Mouse (Mus musculus): ENCODE data around the gene Olfr679. TPM values are rescaled to one million over a fixed set of nuclear protein-coding genes. Genes with fewer than 3 reads are reported as not detected.
"Not testable (repeated sequence)": the region's sequence is repeated elsewhere in the genome, so short reads cannot be mapped to it uniquely, and the experiment has no call there.

Olfr679 gene
- polyA plus RNA-seq (2017; shearing (Covaris generic)): not detected

- ATAC-seq: no peak
These were observed at the start of gene Olfr679 for GRCm38 (mm10) chr7:105080905-105081304. Gene Olfr679, plus strand, starts transcription at chr7:105081205.

GRCm38 (mm10) chr7:105032398-105032797 is 48.6 kb upstream of the Olfr679 start, which contains the start of gene Olfr676:
Gene Olfr676, plus strand, starts transcription at chr7:105032698.
- ATAC-seq: no peak

GRCm38 (mm10) chr7:105033836-105034235 is 47.2 kb upstream of the Olfr679 start:
- not testable (repeated sequence) for ATAC-seq

GRCm38 (mm10) chr7:105058951-105059350 is 22.1 kb upstream of the Olfr679 start:
- ATAC-seq: no peak

GRCm38 (mm10) chr7:105064175-105064574 is 16.8 kb upstream of the Olfr679 start, which contains the start of gene Olfr678:
Gene Olfr678, plus strand, starts transcription at chr7:105064475.
- ATAC-seq: no peak

GRCm38 (mm10) chr7:105092717-105093116 is 11.7 kb downstream of the Olfr679 start, which contains the start of gene Olfr680-ps1:
Gene Olfr680-ps1, minus strand, starts transcription at chr7:105092817.
- not testable (repeated sequence) for ATAC-seq

- no peak for ATAC-seq
These were observed 35.5 kb downstream of the Olfr679 start, which contains the start of gene Olfr681 for GRCm38 (mm10) chr7:105116536-105116935. Gene Olfr681, plus strand, starts transcription at chr7:105116836.

Other genes with a start within 250 kb of the Olfr679 start
- gene Usp17lb, start 238.6 kb upstream of the Olfr679 start, polyA plus RNA-seq (2017; shearing (Covaris generic)): not detected
- not detected for gene Usp17la, start 224.2 kb upstream of the Olfr679 start, polyA plus RNA-seq (2017; shearing (Covaris generic))
- gene Olfr665, start 203.2 kb upstream of the Olfr679 start, polyA plus RNA-seq (2017; shearing (Covaris generic)): not detected
- gene Olfr666, start 185.3 kb upstream of the Olfr679 start, polyA plus RNA-seq (2017; shearing (Covaris generic)): not detected
- gene Olfr667, start 159.7 kb upstream of the Olfr679 start, polyA plus RNA-seq (2017; shearing (Covaris generic)): not detected
- gene Olfr668, start 153.1 kb upstream of the Olfr679 start, polyA plus RNA-seq (2017; shearing (Covaris generic)): not detected
- gene Olfr669, start 147.0 kb upstream of the Olfr679 start, polyA plus RNA-seq (2017; shearing (Covaris generic)): not detected
- gene Olfr670, start 118.6 kb upstream of the Olfr679 start, polyA plus RNA-seq (2017; shearing (Covaris generic)): not detected
- gene Olfr671, start 102.1 kb upstream of the Olfr679 start, polyA plus RNA-seq (2017; shearing (Covaris generic)): not detected
- gene Olfr672, start 79.2 kb upstream of the Olfr679 start, polyA plus RNA-seq (2017; shearing (Covaris generic)): not detected
- not detected for gene Olfr675, start 52.7 kb upstream of the Olfr679 start, polyA plus RNA-seq (2017; shearing (Covaris generic))
- not detected for gene Olfr676, start 48.5 kb upstream of the Olfr679 start, polyA plus RNA-seq (2017; shearing (Covaris generic))
- not detected for gene Olfr677, start 29.8 kb upstream of the Olfr679 start, polyA plus RNA-seq (2017; shearing (Covaris generic))
- not detected for gene Olfr678, start 16.7 kb upstream of the Olfr679 start, polyA plus RNA-seq (2017; shearing (Covaris generic))
- gene Olfr680-ps1, start 11.6 kb downstream of the Olfr679 start, polyA plus RNA-seq (2017; shearing (Covaris generic)): not detected
- gene Olfr681, start 35.6 kb downstream of the Olfr679 start, polyA plus RNA-seq (2017; shearing (Covaris generic)): not detected
- gene Olfr683, start 65.8 kb downstream of the Olfr679 start, polyA plus RNA-seq (2017; shearing (Covaris generic)): not detected
- not detected for gene Olfr684, start 82.4 kb downstream of the Olfr679 start, polyA plus RNA-seq (2017; shearing (Covaris generic))
- not detected for gene Olfr685, start 104.8 kb downstream of the Olfr679 start, polyA plus RNA-seq (2017; shearing (Covaris generic))
- gene Olfr686, start 126.3 kb downstream of the Olfr679 start, polyA plus RNA-seq (2017; shearing (Covaris generic)): not detected
- gene Olfr688, start 206.9 kb downstream of the Olfr679 start, polyA plus RNA-seq (2017; shearing (Covaris generic)): not detected
- not detected for gene Olfr689, start 230.0 kb downstream of the Olfr679 start, polyA plus RNA-seq (2017; shearing (Covaris generic))